Mouse (Mus musculus) olfactory bulb, adult 2 months (tissue): ENCODE measurements around the gene Frmpd4.

Experiments used
- CTCF ChIP-seq: fragments of 200-500 bp; IDR thresholded peaks from 2 replicates; pipeline ENCODE4 v1.5.1; 2012; ENCODE audit warnings: low read depth, mild to moderate bottlenecking, low read length, moderate library complexity; ENCODE audit not compliant: insufficient read depth
- POLR2A ChIP-seq: fragments of 200-500 bp; IDR thresholded peaks from 2 replicates; pipeline ENCODE4 v1.6.1; 2012; ENCODE audit warnings: mild to moderate bottlenecking, low read depth, low read length, moderate library complexity; ENCODE audit not compliant: insufficient read depth

DNA sequence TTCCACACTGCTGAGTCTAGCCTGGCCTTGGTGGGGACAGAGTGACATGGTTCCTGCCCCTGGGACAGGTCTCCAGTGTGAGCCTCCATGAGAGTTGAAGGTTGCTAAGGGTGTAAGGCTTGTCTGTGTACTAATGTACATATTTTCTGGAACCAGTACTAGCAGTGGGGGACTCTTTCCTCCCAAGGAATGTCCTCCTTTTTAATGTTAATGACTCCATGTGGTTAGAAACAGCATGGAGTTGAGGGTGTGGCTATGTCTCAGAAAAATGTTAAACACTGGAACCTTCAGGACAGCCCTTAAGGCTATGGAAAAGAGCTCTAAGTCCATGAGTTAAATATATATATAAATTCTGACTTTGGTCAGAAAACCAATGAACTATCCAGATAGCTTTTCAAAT, 436.0 kb downstream of the Frmpd4 start:
- TF ChIP-seq CTCF, result no peak
- TF ChIP-seq POLR2A, result no peak
